Mouse (Mus musculus): ENCODE results near the gene Btbd11.
"Not testable (repeated sequence)": the region's sequence is repeated elsewhere in the genome, so short reads cannot be mapped to it uniquely, and the experiment has no call there.

The Btbd11 gene

GRCm38 (mm10) chr10:85651706-85652105, 265.1 kb downstream of the Btbd11 start:
- DNase-seq (ENCODE audit: low read depth, low spot score) = peak; percentile 76

GRCm38 (mm10) chr10:85655881-85656280, 269.3 kb downstream of the Btbd11 start:
- DNase-seq (ENCODE audit: low read depth, low spot score) = no peak

- DNase-seq (ENCODE audit: low read depth, low spot score) = no peak
Measured at GRCm38 (mm10) chr10:85657886-85658285, 271.3 kb downstream of the Btbd11 start.

GRCm38 (mm10) chr10:85673512-85673921, 286.9 kb downstream of the Btbd11 start:
- peak; percentile 64 for DNase-seq (ENCODE audit: low read depth, low spot score)

GRCm38 (mm10) chr10:85678635-85679034, 292.0 kb downstream of the Btbd11 start:
- DNase-seq (ENCODE audit: low read depth, low spot score) = peak; percentile 76

- DNase-seq (ENCODE audit: low read depth, low spot score) = no peak
Measured at GRCm38 (mm10) chr10:85682446-85682845, 295.8 kb downstream of the Btbd11 start.

GRCm38 (mm10) chr10:85694429-85694828, 307.8 kb downstream of the Btbd11 start:
- not testable (repeated sequence) for DNase-seq (ENCODE audit: low read depth, low spot score)

- DNase-seq (ENCODE audit: low read depth, low spot score) = no peak
Measured at GRCm38 (mm10) chr10:85699721-85700120, 313.1 kb downstream of the Btbd11 start.

- not testable (repeated sequence) for DNase-seq (ENCODE audit: low read depth, low spot score)
Measured at GRCm38 (mm10) chr10:85709790-85710189, 323.2 kb downstream of the Btbd11 start.

Data from brain, adult 2 months (tissue).